Mouse (Mus musculus): ENCODE measurements at regions not wholly inside any gene's neighbourhood (a gene's known extent, or its start where the extent isn't known, plus 50 kb on each side); places are given as distances from the start of the nearest gene placed in this dataset.

DNA sequence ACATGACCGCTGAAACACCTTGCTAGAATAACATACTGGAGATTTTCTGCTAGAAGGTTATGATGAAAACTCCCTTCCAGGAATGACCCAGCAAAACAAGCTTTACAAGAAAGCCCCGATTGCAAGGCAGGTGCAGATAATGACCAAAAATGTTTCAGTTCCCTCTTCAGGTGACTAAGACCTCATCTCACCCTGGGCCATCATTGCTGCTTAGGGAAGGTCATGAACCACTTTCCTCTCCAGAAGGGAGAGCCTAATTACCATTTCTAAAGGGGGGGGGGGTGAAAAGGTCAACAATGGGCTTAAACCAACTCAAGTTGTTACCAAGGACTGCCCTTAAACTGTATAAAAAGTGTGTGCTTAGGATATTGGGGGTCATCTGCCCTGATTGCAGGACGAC is 59.8 kb upstream of the Speer4c start:
- DNase-seq = no peak

- no peak for DNase-seq
These were observed 60.5 kb upstream of the Speer4c start for GRCm38 (mm10) chr5:15774567-15774966.

DNA sequence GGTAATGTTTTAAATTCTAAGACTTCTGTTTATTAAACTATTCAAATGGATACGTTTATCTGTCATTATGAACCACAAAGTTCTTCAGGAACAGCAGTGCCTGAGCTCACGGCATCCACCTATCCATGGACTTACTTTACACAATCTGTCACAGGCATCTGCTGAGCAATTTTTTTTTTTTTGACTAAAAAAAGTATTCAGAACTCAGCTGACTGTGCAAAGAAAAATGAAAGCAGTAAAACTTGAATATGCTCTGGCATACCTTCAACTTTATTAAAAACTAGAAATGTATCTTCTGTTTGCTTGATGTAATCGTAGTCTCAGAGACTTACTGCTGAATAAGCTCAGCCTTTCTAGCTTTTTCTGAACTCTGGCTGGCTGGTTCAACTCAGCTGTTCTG is 62.0 kb upstream of the Speer4c start:
- DNase-seq = no peak

DNA sequence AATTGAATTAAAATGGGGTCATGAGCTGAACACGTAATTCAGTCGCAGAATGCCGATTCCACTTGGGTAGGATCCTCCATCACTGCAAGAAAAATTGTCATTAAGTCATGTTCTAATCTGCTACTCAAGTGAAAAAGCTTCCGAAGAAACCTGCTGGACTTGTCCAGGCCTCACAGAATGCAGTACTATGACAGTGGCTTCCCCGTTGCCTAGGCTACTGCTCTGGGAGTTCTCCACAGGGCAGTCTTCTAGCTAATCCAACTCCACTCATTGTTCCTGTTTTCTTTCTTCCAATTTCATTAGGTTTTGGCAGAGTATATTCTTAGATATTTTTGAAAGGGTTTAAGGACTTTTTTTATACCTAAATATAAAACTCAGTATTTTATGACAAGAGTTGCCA is 89.5 kb upstream of the Speer4c start:
- DNase-seq = no peak

DNA sequence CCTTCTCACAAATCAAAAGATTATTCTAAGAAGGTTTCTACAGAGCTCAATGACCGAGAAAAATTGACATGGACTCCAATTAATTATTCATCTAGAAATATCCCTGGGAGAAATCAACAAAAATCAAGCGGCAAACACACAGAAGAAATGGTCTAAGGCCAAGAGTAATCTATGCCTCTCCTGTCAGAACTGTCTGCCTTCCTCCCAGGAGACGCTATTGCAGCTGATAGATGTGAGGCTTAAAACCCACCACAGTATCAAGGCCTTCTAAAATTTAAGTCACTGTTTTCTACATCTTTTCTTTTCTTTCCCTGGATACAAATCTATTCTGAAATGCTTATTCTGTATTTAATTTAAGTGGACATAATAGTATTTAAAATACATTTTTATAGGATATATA is 102.8 kb upstream of the Speer4c start:
- DNase-seq = no peak

- no peak for DNase-seq
These were observed 103.3 kb upstream of the Speer4c start for GRCm38 (mm10) chr5:15817366-15817765.

GRCm38 (mm10) chr5:15822989-15823388 is 108.9 kb upstream of the Speer4c start:
- DNase-seq = no peak

GRCm38 (mm10) chr5:15831527-15831926 is 103.0 kb upstream of the Cacna2d1 start:
- no peak for DNase-seq

DNA sequence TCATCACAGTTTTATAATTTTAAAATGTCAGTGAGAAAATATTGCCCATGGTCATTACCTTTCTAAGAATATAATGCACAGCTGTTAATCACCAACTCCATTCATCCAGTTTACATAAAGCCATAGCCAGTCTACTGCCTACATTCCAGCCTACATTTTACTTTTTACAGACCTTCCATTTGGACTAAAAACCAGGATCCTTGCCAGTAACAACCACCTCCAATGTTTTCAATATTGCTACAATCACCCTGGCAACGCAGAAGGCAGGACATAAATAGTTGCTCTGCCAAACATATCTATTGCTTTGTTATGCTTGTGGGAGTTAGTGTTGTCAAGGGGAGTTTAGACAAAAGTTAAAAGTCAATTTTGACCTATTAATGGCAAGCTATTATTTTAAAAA is 102.2 kb upstream of the Cacna2d1 start:
- DNase-seq = no peak

- peak; percentile 81 for DNase-seq
These were observed 96.2 kb upstream of the Cacna2d1 start for GRCm38 (mm10) chr5:15838108-15838972.

GRCm38 (mm10) chr5:15846790-15847189 is 87.7 kb upstream of the Cacna2d1 start:
- no peak for DNase-seq

DNA sequence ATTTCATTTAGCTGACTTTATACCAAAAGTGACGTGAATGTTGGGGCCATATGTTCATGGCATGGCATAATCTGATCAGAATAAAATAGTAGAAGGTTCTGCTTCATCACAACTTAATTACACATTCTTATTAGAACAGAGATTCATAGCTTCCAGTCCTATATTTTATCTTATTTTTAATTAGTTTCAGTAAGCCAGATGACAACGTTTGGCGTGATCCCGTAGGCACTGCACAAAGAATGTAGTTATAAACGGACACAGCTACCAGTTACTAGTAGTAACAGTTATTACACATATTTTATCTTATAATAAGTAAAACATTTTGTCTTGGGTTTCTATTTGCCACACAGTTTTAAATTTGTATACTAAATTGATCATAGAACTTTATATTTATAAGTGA is 85.0 kb upstream of the Cacna2d1 start:
- no peak for DNase-seq

- DNase-seq = no peak
These were observed 84.2 kb upstream of the Cacna2d1 start for GRCm38 (mm10) chr5:15850126-15850801.

DNA sequence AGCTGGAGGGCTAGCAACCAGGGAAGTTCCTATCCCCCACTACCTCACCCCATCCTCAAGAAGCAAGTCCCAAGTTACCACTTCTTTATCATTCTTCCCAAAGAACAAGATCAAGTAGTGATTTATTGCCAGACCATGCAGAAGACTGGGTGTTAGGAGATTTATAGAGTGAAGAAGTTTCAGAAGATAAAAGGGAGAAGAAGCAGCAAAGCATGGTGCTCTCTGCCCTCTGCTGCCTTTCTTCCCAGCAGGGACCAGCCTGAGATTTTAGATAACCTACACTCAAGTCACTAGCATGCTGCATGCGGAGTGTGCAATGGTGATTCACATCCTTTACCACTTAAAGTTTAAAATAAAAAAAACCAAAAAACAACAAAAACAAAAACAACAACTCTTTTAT is 79.7 kb upstream of the Cacna2d1 start:
- no peak for DNase-seq

DNA sequence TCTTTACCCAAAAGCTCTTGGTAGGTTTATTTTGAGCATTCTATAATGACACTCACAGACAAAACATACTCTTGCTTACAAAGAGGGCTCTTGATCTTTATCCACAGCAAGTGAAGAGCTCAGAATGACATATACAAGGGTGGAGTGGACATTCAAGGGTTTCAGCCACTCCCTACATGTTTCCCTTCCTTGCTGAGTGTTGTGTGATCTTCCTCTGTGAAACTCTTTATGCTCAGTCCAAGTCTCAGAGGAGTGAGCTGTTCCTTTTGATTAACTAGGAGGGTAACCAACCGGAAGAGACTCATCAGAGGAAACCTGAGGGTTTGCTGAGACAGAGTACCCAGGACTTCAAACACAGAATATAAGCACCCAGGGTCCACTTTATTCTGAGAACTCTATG is 77.5 kb upstream of the Cacna2d1 start:
- no peak for DNase-seq

DNA sequence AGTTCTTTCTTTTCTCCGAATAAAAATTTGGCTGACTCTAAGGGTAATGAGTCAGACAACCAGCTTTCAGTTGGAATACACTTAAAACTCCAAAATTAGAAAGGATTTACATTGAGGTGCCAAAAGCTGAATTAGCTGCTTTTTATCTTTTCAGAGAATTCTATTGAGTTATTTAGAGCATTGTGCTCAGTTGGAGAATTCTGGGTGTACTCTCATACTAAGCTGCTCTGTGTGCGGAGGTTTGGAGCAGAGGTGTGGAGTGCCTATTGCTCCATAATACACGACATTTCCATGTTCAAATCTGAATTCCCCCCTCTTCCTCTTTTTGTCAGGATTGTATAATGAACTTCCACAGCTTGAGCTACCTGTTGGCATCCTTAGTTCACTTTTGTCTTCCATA is 60.4 kb upstream of the Cacna2d1 start:
- DNase-seq = no peak

DNA sequence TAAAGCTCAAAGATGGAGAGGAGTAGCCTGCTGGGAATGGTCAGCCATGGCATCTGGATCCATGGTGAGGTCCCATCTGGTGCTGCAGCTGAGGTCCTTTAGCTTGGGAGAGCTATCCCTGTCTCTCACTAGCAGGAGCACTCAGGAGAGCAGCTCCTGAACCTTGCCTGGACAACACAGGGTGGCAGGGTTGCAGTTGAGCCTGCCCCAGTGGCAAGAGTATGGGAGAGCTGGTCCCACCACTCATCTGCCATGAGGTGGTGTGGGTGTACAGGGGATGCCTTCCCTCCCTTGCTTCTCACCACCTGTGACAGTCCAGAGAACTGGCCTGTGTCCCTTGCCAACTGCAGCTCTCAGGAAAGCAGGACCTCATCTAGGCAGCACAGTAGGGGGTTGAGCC is 51.5 kb upstream of the Cacna2d1 start:
- DNase-seq = peak; percentile 3

All from cerebellum, adult 9-10 months (tissue).